Mouse (Mus musculus) cortical plate, adult 2 months (tissue): ENCODE measurements around the gene Trappc13.

Experiments used
- CTCF ChIP-seq: fragments of 200-500 bp; IDR thresholded peaks from 2 replicates; pipeline ENCODE4 v1.5.1; 2011; ENCODE audit warnings: mild to moderate bottlenecking, control low read depth, low read length; ENCODE audit not compliant: insufficient read depth; ENCODE audit errors: extremely low read depth
- POLR2A ChIP-seq: fragments of 200-500 bp; IDR thresholded peaks from 2 replicates; pipeline ENCODE4 v1.6.1; 2011; ENCODE audit warnings: mild to moderate bottlenecking, low read length, control low read depth; ENCODE audit not compliant: insufficient read depth; ENCODE audit errors: extremely low read depth

GRCm38 (mm10) chr13:104123662-104124381, 54.4 kb downstream of the Trappc13 start:
- no peak for TF ChIP-seq CTCF
- no peak for TF ChIP-seq POLR2A
